Mouse (Mus musculus) megakaryocyte-erythroid progenitor cell, adult 5 weeks (primary cell): Measurements from ENCODE around the gene Gm21319. TPM values are rescaled to one million over a fixed set of nuclear protein-coding genes. Genes with fewer than 3 reads are reported as not detected.

Experiments
- polyA plus RNA-seq: library from polyadenylated mRNA; stranded (reverse); fragments of >175 nt; gene quantifications from 2 replicates; pipeline ENCODE4 v1.2.3, GENCODE M21; 2012

Gene Gm21319
- polyA plus RNA-seq = not detected in 2 replicates

DNA sequence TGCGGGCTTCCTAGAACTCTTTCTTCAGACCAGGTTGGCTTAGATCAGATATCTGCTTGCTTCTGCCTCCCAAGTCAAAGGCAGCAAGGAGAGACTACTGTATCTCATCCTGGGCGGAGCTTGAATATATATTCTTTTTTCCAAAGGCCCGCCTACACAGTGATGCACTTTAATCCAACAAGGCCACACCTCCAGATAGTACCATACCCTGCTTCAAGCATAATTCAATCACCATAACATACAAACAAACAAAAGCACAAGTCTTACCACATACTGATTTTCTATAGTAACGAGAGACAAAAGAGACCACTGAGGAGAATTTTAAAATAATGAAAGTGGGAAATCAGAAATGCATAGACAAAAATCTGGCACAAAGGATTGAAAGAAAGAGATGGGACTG is at the start of gene Gm21319:
Gm21319 (minus strand) TSS at position 101 of the 400 bp plus-strand sequence.

DNA sequence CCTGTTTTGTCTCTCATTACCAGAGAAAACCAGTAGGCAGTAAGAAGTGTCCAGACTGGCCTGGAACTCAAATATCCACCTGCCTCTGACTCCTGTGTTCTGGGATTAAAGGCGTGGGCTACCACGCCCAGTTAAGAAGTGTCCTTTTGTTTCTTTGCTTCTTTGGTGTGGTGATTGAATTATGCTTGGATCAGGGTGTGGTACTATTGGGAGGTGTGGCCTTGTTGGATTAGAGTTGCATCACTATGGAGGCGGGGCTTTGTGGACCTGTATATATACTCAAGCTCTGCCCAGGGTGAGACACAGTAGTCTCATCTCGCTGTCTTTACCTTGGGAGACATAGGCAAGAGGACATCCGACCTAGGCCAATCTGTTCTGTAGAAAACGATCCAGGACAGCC is 40.7 kb upstream of the Gm21319 start, which contains the start of gene BB287469:
BB287469 (plus strand) TSS at position 301 of the 400 bp plus-strand sequence.

DNA sequence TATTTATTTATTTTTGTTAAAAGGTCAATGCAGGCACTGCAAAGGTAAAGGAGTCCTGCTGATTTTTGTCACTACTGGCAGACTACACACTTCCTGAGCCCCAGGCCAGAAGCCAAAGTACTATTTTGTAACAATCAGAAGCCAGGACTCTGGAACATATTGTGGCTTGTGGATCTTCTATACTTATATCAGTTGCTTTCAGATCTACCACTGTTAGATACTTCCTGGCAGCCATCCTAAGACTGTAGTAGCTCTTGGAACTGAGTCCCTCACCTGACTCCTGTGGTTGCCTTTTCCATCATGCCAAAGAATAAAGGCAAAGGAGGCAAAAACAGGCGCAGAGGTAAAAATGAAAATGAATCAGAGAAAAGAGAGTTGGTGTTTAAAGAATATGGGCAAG is 19.7 kb upstream of the Gm21319 start, which contains the start of gene Gm21936:
Gm21936 (plus strand) TSS at position 301 of the 400 bp plus-strand sequence.

Other genes starting within 250 kb of the Gm21319 start
- not detected in 2 replicates for gene Oog1, start 173.1 kb downstream of the Gm21319 start, polyA plus RNA-seq
- not detected in 2 replicates for gene Gm4027, start 156.9 kb downstream of the Gm21319 start, polyA plus RNA-seq
- gene Gm16381, start 131.1 kb downstream of the Gm21319 start, polyA plus RNA-seq = not detected in 2 replicates
- gene Gm21936, start 19.8 kb upstream of the Gm21319 start, polyA plus RNA-seq = not detected in 2 replicates
- gene BB287469, start 40.8 kb upstream of the Gm21319 start, polyA plus RNA-seq = not detected in 2 replicates
- not detected in 2 replicates for gene Gm2001, start 66.6 kb upstream of the Gm21319 start, polyA plus RNA-seq
- not detected in 2 replicates for gene Gm2016, start 98.3 kb upstream of the Gm21319 start, polyA plus RNA-seq
- not detected in 2 replicates for gene Gm2022, start 119.6 kb upstream of the Gm21319 start, polyA plus RNA-seq
- not detected in 2 replicates for gene Gm2035, start 144.1 kb upstream of the Gm21319 start, polyA plus RNA-seq
- 0.02 TPM in 1 of 2 replicates, not detected in the other for gene Gm2042, start 178.3 kb upstream of the Gm21319 start, polyA plus RNA-seq
- gene Gm2075, start 236.1 kb upstream of the Gm21319 start, polyA plus RNA-seq = not detected in 2 replicates
- gene Gm6803, start 243.0 kb upstream of the Gm21319 start, polyA plus RNA-seq = not detected in 2 replicates